Mouse (Mus musculus): ENCODE data around the gene Rbfox3.

- TF ChIP-seq CTCF (IDR thresholded peaks at IDR 0.05), result no peak
- TF ChIP-seq EP300 (IDR thresholded peaks at IDR 0.05), result no peak
These were observed 201.4 kb downstream of the Rbfox3 start for GRCm38 (mm10) chr11:118710035-118710434.

All from lung, postnatal 0 days (tissue).